Mouse (Mus musculus) stomach, embryonic 14.5 days (tissue): Measurements from ENCODE around the gene Gpc2. TPM values are rescaled to one million over a fixed set of nuclear protein-coding genes. Genes with fewer than 3 reads are reported as not detected.
A peak's percentile ranks its signal among the peaks of the same experiment; 100 is the strongest.

ENCODE experiments used
- ATAC-seq: fragments of 200-750 bp; cut with Nextera tagmentation; 2 replicates; pipeline ENCODE4 v1.8.0; 2017; ENCODE audit warnings: low read depth, moderate TSS enrichment; ENCODE audit not compliant: insufficient number of reproducible peaks, insufficient read depth, low FRiP score
- H3K27ac ChIP-seq: fragments of 300-500 bp; sonication (generic); 2 replicates; pipeline ENCODE4 v1.5.1; 2014; ENCODE audit warnings: mild to moderate bottlenecking, low read length, moderate library complexity, mixed read lengths
- H3K27me3 ChIP-seq: fragments of 300-500 bp; sonication (generic); 2 replicates; pipeline ENCODE4 v1.6.1; 2014; ENCODE audit warnings: low read length, control low read depth, mixed read lengths; ENCODE audit not compliant: control insufficient read depth, insufficient read depth
- H3K36me3 ChIP-seq: fragments of 300-500 bp; sonication (generic); 2 replicates; pipeline ENCODE4 v1.6.1; 2014; ENCODE audit warnings: mild to moderate bottlenecking, control low read depth, low read length, moderate library complexity, mixed read lengths; ENCODE audit not compliant: control insufficient read depth, insufficient read depth
- H3K4me1 ChIP-seq: fragments of 300-500 bp; sonication (generic); 2 replicates; pipeline ENCODE4 v1.6.1; 2014; ENCODE audit warnings: low read length, control low read depth, mixed read lengths; ENCODE audit not compliant: control insufficient read depth, insufficient read depth
- H3K4me2 ChIP-seq: fragments of 300-500 bp; sonication (generic); replicated peaks from 2 replicates; pipeline ENCODE4 v1.6.1; 2014; ENCODE audit warnings: low read depth, low read length, control low read depth
- H3K4me3 ChIP-seq: fragments of 300-500 bp; sonication (generic); 2 replicates; pipeline ENCODE4 v1.5.1; 2014; ENCODE audit warnings: low read depth, low read length, control low read depth
- H3K9ac ChIP-seq: fragments of 300-500 bp; sonication (generic); replicated peaks from 2 replicates; pipeline ENCODE4 v1.6.1; 2014; ENCODE audit warnings: low read depth, mild to moderate bottlenecking, control low read depth, low read length, moderate library complexity, mixed read lengths
- H3K9me3 ChIP-seq: fragments of 300-500 bp; sonication (generic); 2 replicates; pipeline ENCODE4 v1.6.1; 2016; ENCODE audit warnings: low read depth, low read length, control low read depth; ENCODE audit not compliant: control insufficient read depth
- WGBS: fragments of 180-500 bp; shearing (Covaris S2); extraction: QIAGEN DNeasy Blood & Tissue Kit; methylation state at CpG from one replicate; pipeline ENCODE4 v1.1.7; 2014; 5-methylcytosine and 5-hydroxymethylcytosine counted together
- polyA plus RNA-seq: library from polyadenylated mRNA; unstranded; fragments of >200 nt; fragmentation: Nextera tagmentation; extraction: Ambion mirVana; gene quantifications from 2 replicates; pipeline ENCODE4 v1.2.1, GENCODE M21; 2014

Gpc2 gene
- polyA plus RNA-seq, 1 experiment from 2014 or later = 5.2 TPM

DNA sequence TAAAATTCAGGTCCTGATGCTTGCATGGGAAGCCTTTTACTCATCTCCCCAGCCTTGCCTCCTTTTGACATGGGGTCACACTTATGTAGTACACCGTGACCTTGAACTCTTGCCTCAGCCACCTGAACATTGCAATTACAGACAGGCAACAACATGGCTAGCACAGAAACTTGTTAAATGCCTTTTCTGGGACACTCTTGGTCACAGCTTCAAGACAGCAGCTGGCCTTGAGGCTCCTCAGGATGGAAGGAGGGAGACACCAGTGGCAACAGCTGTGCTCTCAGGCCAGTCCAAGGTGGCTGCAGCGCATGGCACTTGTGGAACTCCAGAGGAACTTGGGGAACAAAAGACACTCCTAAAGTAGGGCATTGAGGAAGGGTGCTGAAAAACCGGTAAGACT lies 12.7 kb downstream of the Gpc2 start:
- Histone ChIP-seq H3K27ac (no peak overlapping the region), H3K4me2 (no peak overlapping the region), H3K9ac (no peak overlapping the region), H3K4me1 (peaks cover 21% of the 10 kb centered on the region; the same call in 1 of the 2 replicates), H3K4me3 (no peak overlapping the region), H3K36me3 (0 out of 2 replicates have a peak, but pooled peaks cover 3% of the 10 kb centered on the region), H3K27me3 (no peaks in the 10 kb centered on the region), H3K9me3 (no peaks in the 10 kb centered on the region)
- no peak for ATAC-seq
- WGBS = 81% methylated on average over 3 of the region's 3 CpGs

DNA sequence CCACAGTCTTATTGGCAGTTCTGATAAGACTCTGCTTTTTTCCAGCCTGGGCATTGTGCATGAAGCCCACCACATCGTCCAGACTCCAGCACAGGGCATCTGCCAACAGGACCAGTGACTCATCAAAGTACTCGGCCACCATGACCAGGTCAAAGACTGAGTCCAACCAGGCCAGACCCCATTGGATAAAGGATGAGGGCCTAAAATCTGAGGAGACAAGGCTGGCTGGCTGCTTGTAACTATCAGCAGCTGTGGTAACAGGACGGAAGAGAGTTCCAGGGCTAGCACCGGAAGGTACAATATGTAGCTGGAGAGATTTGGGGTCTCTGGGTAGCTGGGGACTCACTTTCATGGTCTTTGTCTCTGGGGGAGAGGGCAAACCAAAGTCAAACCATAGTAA lies 14.1 kb downstream of the Gpc2 start:
- H3K4me3 ChIP-seq = no peak overlapping the region
- H3K4me2 ChIP-seq = no peak overlapping the region
- peaks cover 18% of the 10 kb centered on the region; the same call in 1 of the 2 replicates for H3K4me1 ChIP-seq
- no peak for ATAC-seq
- H3K27me3 ChIP-seq = no peaks in the 10 kb centered on the region
- 96% methylated on average over 4 of the region's 4 CpGs for WGBS
- H3K36me3 ChIP-seq = peaks cover 9% of the 10 kb centered on the region; the same call in 1 of the 2 replicates
- H3K9ac ChIP-seq = no peak overlapping the region
- H3K27ac ChIP-seq = no peak overlapping the region
- no peaks in the 10 kb centered on the region for H3K9me3 ChIP-seq

DNA sequence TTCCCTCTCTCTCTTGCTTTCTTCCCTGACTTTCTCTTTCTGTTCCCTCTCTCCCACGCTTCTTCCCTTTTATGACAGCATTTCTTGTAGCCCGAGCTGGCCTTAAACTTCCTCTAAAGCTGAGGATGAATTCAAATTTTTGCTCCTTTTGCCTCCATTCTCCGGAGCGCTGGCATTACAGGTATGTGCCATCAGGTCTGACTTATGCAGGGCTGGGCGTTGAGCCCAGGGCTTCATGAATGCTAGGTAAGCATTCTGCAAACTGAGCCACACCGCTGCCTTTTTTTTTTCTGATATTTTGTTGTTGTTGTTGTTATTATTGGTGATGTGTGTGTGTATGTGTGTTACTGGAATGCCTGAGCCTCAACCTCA lies 15.6 kb downstream of the Gpc2 start:
- Histone ChIP-seq H3K4me3 (peak overlapping the region; percentile 93), H3K36me3 (peaks cover 24% of the 10 kb centered on the region), H3K4me2 (peak overlapping the region; percentile 95), H3K9ac (peak overlapping the region; percentile 91), H3K4me1 (peaks cover 18% of the 10 kb centered on the region; the same call in 1 of the 2 replicates), H3K9me3 (no peaks in the 10 kb centered on the region), H3K27me3 (no peaks in the 10 kb centered on the region), H3K27ac (no peak overlapping the region)
- 15% methylated on average over 6 of the region's 6 CpGs for WGBS
- no peak for ATAC-seq

DNA sequence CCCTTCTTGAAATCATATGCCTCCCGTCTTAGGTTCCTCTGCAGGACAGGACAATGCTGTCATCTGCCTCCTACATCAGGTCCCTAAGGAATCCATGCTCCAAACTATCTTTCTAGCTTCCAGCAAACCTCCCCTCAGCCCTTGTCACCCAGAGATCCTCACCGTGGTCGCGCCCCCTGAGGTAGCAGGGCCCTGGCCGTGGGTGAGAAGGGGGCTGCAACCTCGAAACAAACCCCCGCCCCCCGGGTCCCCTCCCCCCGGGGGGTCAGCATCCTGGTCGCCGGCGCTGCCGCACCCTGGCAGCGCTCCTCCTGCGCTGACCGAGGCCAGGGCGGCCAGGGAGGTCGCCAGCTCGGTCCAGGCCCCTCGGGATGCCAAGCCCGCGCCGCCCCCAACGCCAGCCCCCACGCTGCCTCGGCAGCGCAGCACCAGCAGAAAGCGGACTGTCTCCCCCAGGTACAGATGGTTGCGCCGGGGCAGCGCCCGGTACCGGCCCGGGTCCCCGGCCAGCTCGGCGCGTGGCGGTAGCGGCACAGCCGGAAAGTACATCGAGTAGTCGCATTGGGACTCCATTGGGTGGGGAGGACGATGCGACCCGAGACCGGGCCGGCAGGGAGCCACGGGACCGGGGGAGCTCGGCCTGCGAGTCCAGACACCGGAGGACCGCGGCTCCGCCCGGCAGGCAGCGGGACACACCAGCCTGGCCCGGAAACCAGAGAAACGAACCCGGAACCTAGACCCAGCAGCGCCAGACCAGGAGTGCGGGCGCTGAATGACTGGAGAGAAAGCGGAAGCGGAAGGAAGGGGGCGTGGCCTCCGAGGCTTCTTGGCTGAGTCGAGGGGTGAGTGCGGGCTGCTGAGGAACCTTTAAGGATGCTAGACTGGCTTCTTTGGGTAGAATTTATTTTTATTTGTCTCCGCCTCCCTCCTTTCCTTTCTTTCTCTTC lies 16.3 kb downstream of the Gpc2 start, which contains the start of gene BC037034:
TSS of gene BC037034 (minus strand) at position 774 of the 947 bp plus-strand sequence.
- WGBS = under 1% methylated on average over 69 of the region's 71 CpGs
- H3K9ac ChIP-seq = peak within 1 kb of the TSS; percentile 91
- H3K4me3 ChIP-seq = peak within 1 kb of the TSS; percentile 93
- H3K4me1 ChIP-seq = peaks cover 18% of the 10 kb centered on the region; the same call in 1 of the 2 replicates
- peak; percentile 89 for ATAC-seq
- H3K27ac ChIP-seq = peak within 1 kb of the TSS; percentile 66; the same call in 1 of the 2 replicates
- peak within 1 kb of the TSS; percentile 95 for H3K4me2 ChIP-seq
- H3K9me3 ChIP-seq = no peaks in the 10 kb centered on the region
- H3K27me3 ChIP-seq = no peaks in the 10 kb centered on the region
- H3K36me3 ChIP-seq = peaks cover 31% of the 10 kb centered on the region

DNA sequence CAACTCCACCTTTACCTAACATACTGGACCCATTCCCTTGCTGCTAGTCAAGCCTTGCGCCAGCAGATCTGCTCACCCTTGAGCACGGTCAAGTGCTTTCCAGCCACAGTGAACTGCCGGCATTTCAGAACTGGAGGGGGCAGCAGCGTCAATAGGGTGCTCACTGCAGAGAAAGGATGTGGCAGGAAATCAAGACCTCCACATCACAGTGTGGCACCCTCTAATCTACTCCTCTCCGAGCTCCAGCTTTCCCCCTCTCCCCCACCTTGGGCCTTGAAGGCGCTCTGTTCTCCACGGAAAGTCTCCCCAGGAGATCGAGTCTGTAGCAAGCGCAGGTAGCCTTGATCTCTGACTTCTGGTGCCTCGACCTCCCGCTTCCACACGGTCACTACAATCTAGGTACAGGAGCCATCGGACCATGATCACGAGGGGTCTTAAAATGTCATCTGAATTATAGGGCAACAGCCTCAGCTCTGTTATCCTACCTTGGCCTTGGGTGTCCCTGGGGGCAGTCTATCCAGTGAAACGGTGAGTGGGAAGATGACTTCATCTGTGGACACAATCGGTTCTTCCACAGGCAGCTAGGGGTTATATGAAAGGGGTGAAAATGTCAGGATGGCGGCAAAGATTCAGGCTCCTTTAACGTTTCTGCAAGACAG lies 17.1 kb downstream of the Gpc2 start:
- H3K27ac ChIP-seq = no peak overlapping the region
- H3K9ac ChIP-seq = peak overlapping the region; percentile 91
- H3K9me3 ChIP-seq = no peaks in the 10 kb centered on the region
- H3K36me3 ChIP-seq = peaks cover 32% of the 10 kb centered on the region
- ATAC-seq = no peak
- H3K4me2 ChIP-seq = peak overlapping the region; percentile 95
- peak overlapping the region; percentile 93 for H3K4me3 ChIP-seq
- no peaks in the 10 kb centered on the region for H3K27me3 ChIP-seq
- 61% methylated on average over 18 of the region's 18 CpGs for WGBS
- H3K4me1 ChIP-seq = peaks cover 18% of the 10 kb centered on the region; the same call in 1 of the 2 replicates

DNA sequence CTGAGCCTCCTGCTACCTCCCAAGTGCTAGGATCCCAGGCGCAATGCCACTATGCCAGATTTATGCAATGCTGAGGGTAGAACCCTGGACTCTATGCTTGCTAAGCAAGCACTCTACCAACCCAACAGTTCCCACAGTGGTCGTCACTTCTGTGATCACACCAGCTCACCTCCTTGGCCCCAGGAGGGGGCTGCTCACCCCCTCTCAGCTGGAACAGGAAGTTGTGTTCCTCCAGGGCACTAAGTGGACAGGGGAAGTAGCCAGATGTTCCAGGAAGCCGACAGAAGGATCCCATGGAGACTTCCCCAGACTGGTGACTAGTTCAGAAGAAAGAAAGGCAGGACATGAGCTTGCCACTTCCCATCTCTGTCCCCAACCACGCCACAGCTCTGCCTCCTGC lies 17.8 kb downstream of the Gpc2 start:
- no peak overlapping the region for H3K27ac ChIP-seq
- peaks cover 18% of the 10 kb centered on the region; the same call in 1 of the 2 replicates for H3K4me1 ChIP-seq
- H3K27me3 ChIP-seq = no peaks in the 10 kb centered on the region
- WGBS = 73% methylated on average over 4 of the region's 4 CpGs
- H3K36me3 ChIP-seq = peaks cover 32% of the 10 kb centered on the region
- H3K4me3 ChIP-seq = no peak overlapping the region
- H3K9ac ChIP-seq = no peak overlapping the region
- H3K9me3 ChIP-seq = no peaks in the 10 kb centered on the region
- ATAC-seq = no peak
- no peak overlapping the region for H3K4me2 ChIP-seq

DNA sequence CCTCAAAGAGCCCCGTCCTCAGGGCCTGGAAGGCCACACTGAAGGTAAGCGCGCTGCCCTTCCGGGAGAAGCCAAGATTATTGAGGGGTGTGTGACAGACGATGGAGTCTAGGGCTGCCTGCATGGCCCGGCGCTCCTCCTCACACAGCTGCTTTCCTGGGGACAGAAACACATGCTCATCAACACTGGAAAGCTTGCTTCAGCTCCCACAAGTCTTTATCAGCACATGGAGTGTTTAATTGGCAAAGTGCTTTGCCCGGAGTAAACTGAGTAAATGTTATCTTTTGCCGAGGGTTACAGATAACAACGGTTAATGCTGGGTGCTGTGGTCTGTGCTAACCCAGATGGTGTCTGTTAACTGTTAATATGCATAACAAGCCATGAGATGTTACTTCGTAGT lies 19.0 kb downstream of the Gpc2 start:
- Histone ChIP-seq H3K4me2 (no peak overlapping the region), H3K27ac (no peak overlapping the region), H3K4me1 (peaks cover 18% of the 10 kb centered on the region; the same call in 1 of the 2 replicates), H3K9me3 (no peaks in the 10 kb centered on the region), H3K27me3 (no peaks in the 10 kb centered on the region), H3K4me3 (no peak overlapping the region), H3K9ac (no peak overlapping the region), H3K36me3 (peaks cover 31% of the 10 kb centered on the region)
- WGBS = 77% methylated on average over 11 of the region's 11 CpGs
- no peak for ATAC-seq

DNA sequence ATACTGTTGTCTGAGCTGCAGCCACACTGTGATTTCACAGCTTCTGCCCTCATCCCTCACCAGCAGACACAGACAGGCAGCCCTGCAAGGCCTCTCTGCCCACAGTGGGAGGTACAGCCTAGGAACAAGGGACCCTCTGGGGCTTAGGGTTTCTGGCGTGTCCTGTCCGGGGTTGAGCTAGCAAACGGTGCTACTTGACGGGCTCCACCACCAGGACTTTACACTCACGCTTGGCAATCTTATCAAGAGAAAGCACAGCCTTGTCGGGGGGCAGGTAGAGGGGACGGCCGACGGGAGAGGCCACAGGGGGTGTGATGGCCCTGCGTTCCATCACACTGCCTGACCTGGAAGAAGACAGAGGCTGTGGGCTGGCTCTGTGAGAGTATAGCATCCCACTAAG lies 19.8 kb downstream of the Gpc2 start:
- Histone ChIP-seq H3K4me2 (no peak overlapping the region), H3K9me3 (no peaks in the 10 kb centered on the region), H3K4me1 (peaks cover 18% of the 10 kb centered on the region; the same call in 1 of the 2 replicates), H3K9ac (no peak overlapping the region), H3K27ac (no peak overlapping the region), H3K4me3 (no peak overlapping the region), H3K27me3 (no peaks in the 10 kb centered on the region), H3K36me3 (peaks cover 30% of the 10 kb centered on the region)
- ATAC-seq = no peak
- 70% methylated on average over 10 of the region's 10 CpGs for WGBS
